12 mouse cellular contexts compared by ENCODE assay signal in genomic region chr6:145361109-145361694, GRCm38 (mm10).
DNase-seq lines count a peak whose midpoint lies in the region; ATAC-seq lines count a peak whose summit lies in the region.
"Had no signal": no experiment of that assay in that cellular context is flagged by ENCODE, and none has a peak within 500 bp of the region (broad histone marks: within the 10 kb centered on the region; RNA-seq: fewer than 3 reads in every experiment).

No protein-coding gene starts in this region.

- H3K4me3 ChIP-seq in kidney, embryonic 14.5 days (ENCODE audit: low read length): no peak overlapping the region
- H3K4me3 ChIP-seq in liver, embryonic 11.5 days (ENCODE audit: low read depth, low read length): no peak overlapping the region
- no peak overlapping the region for H3K4me3 ChIP-seq in stomach, embryonic 14.5 days (ENCODE audit: low read depth, low read length)
- H3K4me3 ChIP-seq: embryonic facial prominence, embryonic 15.5 days; midbrain, embryonic 13.5 days had no signal

- H3K4me2 ChIP-seq in kidney, embryonic 14.5 days (replicated peaks; ENCODE audit: low read depth, low read length): no peak overlapping the region
- H3K4me2 ChIP-seq in liver, embryonic 11.5 days: no peak overlapping the region
- H3K4me2 ChIP-seq in stomach, embryonic 14.5 days (replicated peaks; ENCODE audit: low read depth, low read length): no peak overlapping the region
- H3K4me2 ChIP-seq: midbrain, embryonic 13.5 days had no signal

- no peaks in the 10 kb centered on the region for H3K27me3 ChIP-seq in kidney, embryonic 14.5 days (ENCODE audit: control insufficient read depth, insufficient read depth, low read length)
- H3K27me3 ChIP-seq in liver, embryonic 11.5 days (replicated peaks; ENCODE audit: control insufficient read depth, insufficient read depth, low read length): no peaks in the 10 kb centered on the region
- H3K27me3 ChIP-seq in stomach, embryonic 14.5 days (ENCODE audit: control insufficient read depth, insufficient read depth, low read length): no peaks in the 10 kb centered on the region
- H3K27me3 ChIP-seq: embryonic facial prominence, embryonic 15.5 days; midbrain, embryonic 13.5 days had no signal

- H3K27ac ChIP-seq in kidney, embryonic 14.5 days (ENCODE audit: low read depth, low read length): no peak overlapping the region
- H3K27ac ChIP-seq in liver, embryonic 11.5 days (ENCODE audit: low read depth, low read length): no peak overlapping the region
- H3K27ac ChIP-seq in stomach, embryonic 14.5 days (ENCODE audit: low read length): no peak overlapping the region
- H3K27ac ChIP-seq: midbrain, embryonic 13.5 days had no signal

- no peaks in the 10 kb centered on the region for H3K9me3 ChIP-seq in kidney, embryonic 14.5 days (ENCODE audit: control insufficient read depth, low read length)
- no peaks in the 10 kb centered on the region for H3K9me3 ChIP-seq in liver, embryonic 11.5 days (ENCODE audit: control insufficient read depth, low read length)
- H3K9me3 ChIP-seq in stomach, embryonic 14.5 days (ENCODE audit: control insufficient read depth, low read depth, low read length): no peaks in the 10 kb centered on the region
- H3K9me3 ChIP-seq: embryonic facial prominence, embryonic 15.5 days; midbrain, embryonic 13.5 days had no signal

- peak; percentile 32 to 51 for DNase-seq in lung, adult 18-20 months
- DNase-seq in lung, postnatal 14 days: no peak
- DNase-seq in liver, embryonic 11.5 days (ENCODE audit: low spot score): no peak
- no peak for DNase-seq in left cerebral cortex, postnatal 25 days (ENCODE audit: low spot score in 2 of 2)
- DNase-seq in testis, postnatal 14 days (ENCODE audit: low spot score): no peak
- DNase-seq in spleen, postnatal 36 days (ENCODE audit: low spot score in 2 of 2): no peak
- DNase-seq: cerebellum, adult 11-12 months; heart, postnatal 14 days had no signal

- ATAC-seq in kidney, embryonic 14.5 days (ENCODE audit: low FRiP score, low TSS enrichment): peak; percentile 29; the same call in 1 of the 2 replicates
- ATAC-seq in liver, embryonic 11.5 days (replicated peaks; ENCODE audit: low FRiP score): peak; percentile 41; the same call in 1 of the 2 replicates
- ATAC-seq in stomach, embryonic 14.5 days (ENCODE audit: insufficient number of reproducible peaks, insufficient read depth, low FRiP score, low read depth): peak; percentile 56; the same call in 1 of the 2 replicates
- ATAC-seq: midbrain, embryonic 13.5 days had no signal

- H3K4me1 ChIP-seq in kidney, embryonic 14.5 days (ENCODE audit: control insufficient read depth, insufficient read depth, low read length): no peaks in the 10 kb centered on the region
- H3K4me1 ChIP-seq in liver, embryonic 11.5 days (replicated peaks; ENCODE audit: control insufficient read depth, insufficient read depth, low read length): no peaks in the 10 kb centered on the region
- peaks cover 3% of the 10 kb centered on the region; the same call in 1 of the 2 replicates for H3K4me1 ChIP-seq in stomach, embryonic 14.5 days (ENCODE audit: control insufficient read depth, insufficient read depth, low read length)

- no peaks in the 10 kb centered on the region for H3K36me3 ChIP-seq in kidney, embryonic 14.5 days (ENCODE audit: control insufficient read depth, insufficient read depth, low read length)
- H3K36me3 ChIP-seq in liver, embryonic 11.5 days (ENCODE audit: control insufficient read depth, insufficient read depth, low read length): no peaks in the 10 kb centered on the region
- H3K36me3 ChIP-seq in stomach, embryonic 14.5 days (ENCODE audit: control insufficient read depth, insufficient read depth, low read length): no peaks in the 10 kb centered on the region
- H3K36me3 ChIP-seq: embryonic facial prominence, embryonic 15.5 days; midbrain, embryonic 13.5 days had no signal

- WGBS in kidney, embryonic 14.5 days: 52% methylated on average over 12 of the region's 12 CpGs
- 57% methylated on average over 12 of the region's 12 CpGs for WGBS in liver, embryonic 11.5 days
- WGBS in stomach, embryonic 14.5 days: 64% methylated on average over 12 of the region's 12 CpGs

- no peak overlapping the region for H3K9ac ChIP-seq in kidney, embryonic 14.5 days (ENCODE audit: low read depth, low read length)
- H3K9ac ChIP-seq in liver, embryonic 11.5 days (ENCODE audit: low read depth, low read length): no peak overlapping the region
- H3K9ac ChIP-seq in stomach, embryonic 14.5 days (replicated peaks; ENCODE audit: low read depth, low read length): 0 out of 2 replicates have a peak overlapping the region, but pooled peaks have one; percentile 1
- H3K9ac ChIP-seq: embryonic facial prominence, embryonic 15.5 days; midbrain, embryonic 13.5 days had no signal

- intact Hi-C loops in left cerebral cortex, postnatal 25 days (cut with DNase I): loop anchor here (2.0 to 5.0 kb wide), 3 partner anchors 61 to 432 kb away; no protein-coding TSS in a partner anchor

Comparison
In these comparisons a context has a peak if more than half of its experiments do, and no peak if none do; other contexts are left out.
1. DNase-seq: peak in lung, adult 18-20 months (2 of 2); none in lung, postnatal 14 days (single experiment), liver, embryonic 11.5 days (single experiment), left cerebral cortex, postnatal 25 days (0 of 2), testis, postnatal 14 days (single experiment) and spleen, postnatal 36 days (0 of 2).
2. Peak in every context shown above with its lines, with median percentiles within 50 percentile points of each other: ATAC-seq.